Mouse (Mus musculus) liver, adult 2 months (tissue): ENCODE data around the gene Fxn.

Source experiments
- CTCF ChIP-seq: fragments of 200-500 bp; IDR thresholded peaks from 2 replicates; pipeline ENCODE4 v1.5.1; 2011; ENCODE audit warnings: low read depth, low read length, control low read depth
- POLR2A ChIP-seq: fragments of 200-500 bp; IDR thresholded peaks from 2 replicates; pipeline ENCODE4 v1.6.1; 2011; ENCODE audit warnings: low read length, control low read depth; ENCODE audit not compliant: insufficient read depth; ENCODE audit errors: extremely low read depth

GRCm38 (mm10) chr19:24223851-24224251, 56.6 kb downstream of the Fxn start:
- no peak for TF ChIP-seq CTCF
- TF ChIP-seq POLR2A, result peak; percentile 38; the same call in 1 of the 2 replicates
